Mouse (Mus musculus): ENCODE results near the gene Nup210l. TPM values are rescaled to one million over a fixed set of nuclear protein-coding genes. Genes with fewer than 3 reads are reported as not detected.
A peak's percentile ranks its signal among the peaks of the same experiment; 100 is the strongest.

The Nup210l gene
- polyA plus RNA-seq, 1 experiment from 2014 or later, result 0.50 TPM

GRCm38 (mm10) chr3:90197548-90197947, 93.6 kb downstream of the Nup210l start:
- no peak for DNase-seq (ENCODE audit: low spot score)
- Histone ChIP-seq H3K4me3 (no peak overlapping the region), H3K27me3 (ENCODE audit: insufficient read depth, poor library complexity, severe bottlenecking) (no peaks in the 10 kb centered on the region), H3K36me3 (no peaks in the 10 kb centered on the region), H3K4me1 (replicated peaks) (no peaks in the 10 kb centered on the region), H3K9me3 (no peaks in the 10 kb centered on the region), H3K27ac (no peak overlapping the region)
- 86% methylated on average over 1 of the region's 1 CpGs for whole genome bisulfite sequencing

DNA sequence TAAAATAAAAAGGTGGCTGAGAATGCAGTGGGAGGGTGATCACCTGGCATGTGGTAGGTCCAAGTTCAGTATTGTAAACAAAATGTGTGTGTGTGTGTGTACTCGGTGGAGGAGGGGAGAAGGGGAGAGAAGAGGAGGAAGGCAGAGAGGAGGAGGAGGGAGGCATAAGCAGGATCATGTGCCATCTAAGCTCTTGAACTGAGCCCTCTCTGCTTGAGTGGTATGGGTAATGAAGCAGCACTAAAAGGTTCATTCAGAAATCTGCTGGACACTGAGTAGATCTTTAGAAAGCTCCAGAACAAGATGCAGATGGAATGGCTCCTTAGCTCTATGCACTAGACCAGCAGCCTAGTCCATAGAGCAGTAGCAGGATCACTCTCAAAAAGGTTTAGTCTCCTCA, 99.0 kb downstream of the Nup210l start:
- H3K27me3 ChIP-seq (ENCODE audit: insufficient read depth, poor library complexity, severe bottlenecking), result no peaks in the 10 kb centered on the region

GRCm38 (mm10) chr3:90203619-90204018, 99.7 kb downstream of the Nup210l start:
- 79% methylated on average over 5 of the region's 5 CpGs for WGBS

More for the DNA sequence above, 99.0 kb downstream of the Nup210l start:
- H3K4me1 ChIP-seq (replicated peaks), result 0 out of 2 replicates have a peak, but pooled peaks cover 2% of the 10 kb centered on the region
- WGBS, result 67% methylated on average over 1 of the region's 1 CpGs
- DNase-seq (ENCODE audit: low spot score), result no peak
- H3K4me3 ChIP-seq, result no peak overlapping the region
- no peak overlapping the region for H3K27ac ChIP-seq
- peaks cover 32% of the 10 kb centered on the region for H3K36me3 ChIP-seq
- no peaks in the 10 kb centered on the region for H3K9me3 ChIP-seq

GRCm38 (mm10) chr3:90204582-90204981, 100.7 kb downstream of the Nup210l start:
- WGBS, result 96% methylated on average over 2 of the region's 2 CpGs
- Histone ChIP-seq H3K4me3 (no peak overlapping the region), H3K9me3 (no peaks in the 10 kb centered on the region), H3K27me3 (ENCODE audit: insufficient read depth, poor library complexity, severe bottlenecking) (no peaks in the 10 kb centered on the region), H3K36me3 (peaks cover 49% of the 10 kb centered on the region), H3K27ac (no peak overlapping the region), H3K4me1 (replicated peaks) (0 out of 2 replicates have a peak, but pooled peaks cover 2% of the 10 kb centered on the region)
- no peak for DNase-seq (ENCODE audit: low spot score)

More at GRCm38 (mm10) chr3:90203619-90204018, 99.7 kb downstream of the Nup210l start:
- Histone ChIP-seq H3K4me1 (replicated peaks) (0 out of 2 replicates have a peak, but pooled peaks cover 2% of the 10 kb centered on the region), H3K9me3 (no peaks in the 10 kb centered on the region), H3K27ac (no peak overlapping the region), H3K4me3 (no peak overlapping the region), H3K27me3 (ENCODE audit: insufficient read depth, poor library complexity, severe bottlenecking) (no peaks in the 10 kb centered on the region), H3K36me3 (peaks cover 40% of the 10 kb centered on the region)
- DNase-seq (ENCODE audit: low spot score), result no peak

GRCm38 (mm10) chr3:90208662-90209061, 104.7 kb downstream of the Nup210l start:
- peaks cover 81% of the 10 kb centered on the region for H3K36me3 ChIP-seq
- WGBS, result 85% methylated on average over 2 of the region's 2 CpGs
- DNase-seq (ENCODE audit: low spot score), result no peak

GRCm38 (mm10) chr3:90209908-90210566, 106.1 kb downstream of the Nup210l start:
- Histone ChIP-seq H3K36me3 (peaks cover 77% of the 10 kb centered on the region), H3K27me3 (ENCODE audit: insufficient read depth, poor library complexity, severe bottlenecking) (no peaks in the 10 kb centered on the region), H3K9me3 (no peaks in the 10 kb centered on the region), H3K27ac (no peak overlapping the region), H3K4me3 (no peak overlapping the region), H3K4me1 (replicated peaks) (peaks cover 30% of the 10 kb centered on the region)
- DNase-seq (ENCODE audit: low spot score), result no peak
- WGBS, result 94% methylated on average over 5 of the region's 5 CpGs

More at GRCm38 (mm10) chr3:90208662-90209061, 104.7 kb downstream of the Nup210l start:
- Histone ChIP-seq H3K9me3 (no peaks in the 10 kb centered on the region), H3K27ac (no peak overlapping the region), H3K4me3 (no peak overlapping the region), H3K27me3 (ENCODE audit: insufficient read depth, poor library complexity, severe bottlenecking) (no peaks in the 10 kb centered on the region), H3K4me1 (replicated peaks) (peaks cover 23% of the 10 kb centered on the region)

GRCm38 (mm10) chr3:90211475-90212398, 107.8 kb downstream of the Nup210l start:
- H3K27ac ChIP-seq, result no peak overlapping the region
- H3K27me3 ChIP-seq (ENCODE audit: insufficient read depth, poor library complexity, severe bottlenecking), result no peaks in the 10 kb centered on the region
- peaks cover 60% of the 10 kb centered on the region for H3K36me3 ChIP-seq
- 86% methylated on average over 13 of the region's 13 CpGs for WGBS
- peak overlapping the region; percentile 82 for H3K4me3 ChIP-seq
- H3K4me1 ChIP-seq (replicated peaks), result peaks cover 30% of the 10 kb centered on the region
- H3K9me3 ChIP-seq, result no peaks in the 10 kb centered on the region
- DNase-seq (ENCODE audit: low spot score), result no peak

DNA sequence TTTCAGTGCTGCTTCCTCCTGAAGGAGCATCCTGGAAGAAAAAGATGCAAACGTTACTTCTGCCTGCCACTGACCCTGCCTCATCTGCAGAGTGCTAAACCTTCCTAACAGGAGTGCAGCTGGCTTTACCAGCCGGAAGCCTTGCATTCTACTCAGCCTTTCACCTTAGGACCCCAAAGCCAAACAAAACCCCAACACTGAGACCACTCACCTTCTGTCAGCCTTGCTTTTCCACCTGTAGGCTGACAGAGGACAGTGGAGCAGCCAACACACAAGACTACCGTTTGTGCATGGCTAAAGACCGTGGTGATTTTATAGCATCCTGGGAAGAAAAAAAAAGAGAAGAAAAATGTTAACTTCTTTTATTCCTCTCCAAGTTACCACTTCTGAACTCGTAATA, 108.8 kb downstream of the Nup210l start:
- Histone ChIP-seq H3K27me3 (ENCODE audit: insufficient read depth, poor library complexity, severe bottlenecking) (no peaks in the 10 kb centered on the region), H3K9me3 (no peaks in the 10 kb centered on the region), H3K4me1 (replicated peaks) (peaks cover 30% of the 10 kb centered on the region), H3K4me3 (peak overlapping the region; percentile 82), H3K27ac (peak overlapping the region; percentile 97), H3K36me3 (peaks cover 50% of the 10 kb centered on the region)
- DNase-seq (ENCODE audit: low spot score), result no peak
- WGBS, result 15% methylated on average over 5 of the region's 5 CpGs

GRCm38 (mm10) chr3:90213377-90213866, 109.5 kb downstream of the Nup210l start, which contains the start of the genes Rps27 and Rab13:
Gene Rps27, minus strand, starts transcription at chr3:90213651.
Gene Rab13, plus strand, starts transcription at chr3:90213695.
- H3K36me3 ChIP-seq, result peaks cover 43% of the 10 kb centered on the region
- H3K27me3 ChIP-seq (ENCODE audit: insufficient read depth, poor library complexity, severe bottlenecking), result no peaks in the 10 kb centered on the region
- H3K9me3 ChIP-seq, result no peaks in the 10 kb centered on the region
- WGBS, result under 1% methylated on average over 42 of the region's 42 CpGs
- peak; percentile 92 for DNase-seq (ENCODE audit: low spot score)
- H3K27ac ChIP-seq, result peak within 1 kb of the TSS; percentile 97
- H3K4me3 ChIP-seq, result peak within 1 kb of the TSS; percentile 82
- H3K4me1 ChIP-seq (replicated peaks), result peaks cover 30% of the 10 kb centered on the region

DNA sequence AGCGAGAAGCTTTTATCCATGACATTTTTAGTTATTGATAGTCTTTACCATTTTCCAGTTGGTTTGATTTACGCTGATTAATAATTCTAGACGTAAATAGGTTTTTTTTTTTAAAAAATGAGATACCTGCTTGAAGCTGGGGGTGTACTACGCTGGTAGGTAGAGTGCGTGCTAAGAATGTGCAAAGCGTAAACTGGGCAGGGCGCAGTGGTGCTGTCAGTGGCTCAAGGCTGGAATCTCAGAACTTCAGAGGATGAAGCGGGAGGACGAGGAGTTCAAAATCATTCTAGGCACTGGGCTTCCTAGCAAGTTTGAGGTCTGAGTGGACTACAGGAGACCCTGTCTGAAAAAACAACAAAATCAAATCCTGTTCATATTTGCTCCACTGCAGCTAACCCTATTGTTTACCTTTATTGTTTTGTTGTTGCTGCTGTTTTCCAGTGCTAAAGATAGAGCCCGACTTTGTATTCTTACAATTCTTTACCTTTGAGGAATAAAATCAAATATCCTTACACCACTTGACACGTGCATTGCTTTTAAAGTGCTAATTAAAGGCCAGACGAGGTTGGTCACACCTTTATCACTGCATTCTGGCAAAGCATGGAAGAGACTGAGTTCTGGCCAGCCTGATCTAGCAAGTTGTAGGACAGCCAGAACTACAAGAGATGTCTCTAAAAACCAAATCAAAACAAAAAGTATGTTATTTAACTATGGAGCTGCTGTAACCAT, 110.2 kb downstream of the Nup210l start:
- DNase-seq (ENCODE audit: low spot score), result no peak
- H3K36me3 ChIP-seq, result peaks cover 37% of the 10 kb centered on the region
- H3K4me3 ChIP-seq, result peak overlapping the region; percentile 82
- H3K9me3 ChIP-seq, result no peaks in the 10 kb centered on the region
- WGBS, result 16% methylated on average over 12 of the region's 12 CpGs
- H3K27ac ChIP-seq, result peak overlapping the region; percentile 97
- H3K4me1 ChIP-seq (replicated peaks), result peaks cover 30% of the 10 kb centered on the region
- no peaks in the 10 kb centered on the region for H3K27me3 ChIP-seq (ENCODE audit: insufficient read depth, poor library complexity, severe bottlenecking)

- no peak overlapping the region for H3K27ac ChIP-seq
- DNase-seq (ENCODE audit: low spot score), result no peak
- no peaks in the 10 kb centered on the region for H3K27me3 ChIP-seq (ENCODE audit: insufficient read depth, poor library complexity, severe bottlenecking)
- no peak overlapping the region for H3K4me3 ChIP-seq
- 50% methylated on average over 1 of the region's 1 CpGs for WGBS
- peaks cover 19% of the 10 kb centered on the region for H3K36me3 ChIP-seq
- no peaks in the 10 kb centered on the region for H3K9me3 ChIP-seq
- peaks cover 36% of the 10 kb centered on the region for H3K4me1 ChIP-seq (replicated peaks)
Measured at GRCm38 (mm10) chr3:90215825-90216380, 112.0 kb downstream of the Nup210l start.

DNA sequence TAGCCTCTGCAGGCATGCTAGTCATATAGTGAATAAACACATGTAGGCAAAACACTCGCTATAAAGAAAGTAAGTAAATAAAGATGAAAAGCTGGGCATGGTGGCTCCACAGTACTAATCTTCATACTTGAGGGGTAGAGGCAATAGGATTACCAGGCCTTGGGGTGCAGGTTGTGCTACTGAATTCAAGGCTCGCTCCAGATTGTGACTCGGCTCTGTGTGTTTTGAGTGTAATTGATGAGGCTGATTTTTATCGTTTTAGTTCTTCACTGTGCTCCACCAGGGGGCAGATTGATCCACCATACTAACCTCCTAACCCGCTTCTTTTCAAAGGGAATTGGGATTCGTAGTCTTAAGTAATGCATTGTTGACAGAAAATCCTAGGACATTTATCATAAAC, 116.2 kb downstream of the Nup210l start:
- Histone ChIP-seq H3K4me3 (peak overlapping the region; percentile 58), H3K27ac (peak overlapping the region; percentile 88), H3K4me1 (replicated peaks) (peaks cover 27% of the 10 kb centered on the region), H3K9me3 (no peaks in the 10 kb centered on the region), H3K36me3 (peaks cover 22% of the 10 kb centered on the region), H3K27me3 (ENCODE audit: insufficient read depth, poor library complexity, severe bottlenecking) (no peaks in the 10 kb centered on the region)
- 21% methylated on average over 6 of the region's 6 CpGs for WGBS
- DNase-seq (ENCODE audit: low spot score), result peak; percentile 47

Measured in hindbrain, embryonic 10.5 days (tissue).